Mouse (Mus musculus) heart, postnatal 0 days (tissue): ENCODE results near the gene Cdc14b.

ENCODE experiments used
- CTCF ChIP-seq: IDR thresholded peaks from 2 replicates; pipeline ENCODE4 v1.5.1; 2016; ENCODE audit warnings: antibody characterized with exemption, control low read depth, low read depth
- EP300 ChIP-seq: IDR thresholded peaks from 2 replicates; pipeline ENCODE4 v1.6.1; 2016; ENCODE audit warnings: antibody characterized with exemption, low read depth

- TF ChIP-seq CTCF (no peak), EP300 (no peak)
Measured at GRCm38 (mm10) chr13:64259903-64260302, 15.2 kb downstream of the Cdc14b start.
